Mouse (Mus musculus) heart, adult 18-20 months (tissue): ENCODE measurements around the gene Gm45213. TPM values are rescaled to one million over a fixed set of nuclear protein-coding genes. Genes with fewer than 3 reads are reported as not detected.

ENCODE experiments used
- DNase-seq, 2 experiments: peaks; one replicate each; pipeline ENCODE4 v3.0.0; 2021 to 2022; ENCODE audit warnings: mixed read lengths in 1 of 2
- long read RNA-seq, 2 experiments: library from polyadenylated mRNA; stranded (forward); transcript quantifications; one replicate each; pipeline ENCODE4 v2.0.0; 2021
- total RNA-seq, 2 experiments: library from RNA; stranded (reverse); gene quantifications; 2 replicates each; pipeline ENCODE4 v1.2.3; 2021

The Gm45213 gene
- total RNA-seq = not detected
- long read RNA-seq, experiment 1 = 0 reads
- long read RNA-seq, experiment 2, partial matches to known transcripts = 0 of 2 reads
- long read RNA-seq, experiment 2, other reads (novel, unspliced or antisense) = 2 of 2 reads

DNA sequence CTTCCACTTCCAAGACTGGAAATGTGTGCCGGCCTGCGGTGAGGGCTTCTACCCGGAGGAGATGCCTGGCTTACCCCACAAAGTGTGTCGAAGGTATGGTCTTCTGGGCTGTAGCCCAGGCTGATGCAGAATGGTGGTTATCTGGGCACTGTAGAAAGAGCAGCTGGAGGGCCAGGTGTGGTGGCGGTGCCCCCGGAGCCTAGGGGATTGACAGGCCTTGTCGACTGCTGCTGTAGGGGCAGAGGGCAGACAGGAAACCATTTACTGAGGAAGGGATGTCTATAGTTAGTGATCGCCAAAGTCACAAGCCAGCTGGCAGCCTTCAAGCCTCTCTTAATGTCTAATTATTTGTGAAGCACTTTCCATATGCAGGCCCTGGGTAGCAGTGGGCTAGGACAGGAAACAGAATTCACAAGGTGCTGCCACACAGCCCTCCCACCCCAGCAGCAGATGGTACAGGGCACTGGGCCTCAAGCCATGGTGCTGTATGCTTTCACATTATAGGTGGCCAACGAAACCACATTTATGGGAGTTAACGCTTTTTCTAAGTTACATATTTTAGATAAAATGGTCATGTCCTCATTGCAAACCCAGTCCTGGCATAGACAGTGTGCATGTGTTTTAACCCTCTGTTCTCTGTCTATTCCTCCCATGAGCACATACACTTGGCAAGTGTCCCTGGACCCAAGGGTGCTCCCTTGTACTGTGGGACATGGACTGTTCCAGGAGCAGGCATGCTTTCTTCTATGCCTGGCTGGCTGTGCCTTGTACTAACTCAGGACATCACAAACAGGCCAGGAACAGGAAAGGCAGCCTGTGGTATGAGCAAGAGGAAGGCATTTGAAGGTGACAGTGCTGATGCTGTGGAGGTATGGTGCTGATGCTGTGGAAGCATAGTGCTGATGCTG, at the start of gene Gm45213:
Gm45213 (plus strand) TSS at position 51 of the 908 bp plus-strand sequence.
- no peak for DNase-seq

DNA sequence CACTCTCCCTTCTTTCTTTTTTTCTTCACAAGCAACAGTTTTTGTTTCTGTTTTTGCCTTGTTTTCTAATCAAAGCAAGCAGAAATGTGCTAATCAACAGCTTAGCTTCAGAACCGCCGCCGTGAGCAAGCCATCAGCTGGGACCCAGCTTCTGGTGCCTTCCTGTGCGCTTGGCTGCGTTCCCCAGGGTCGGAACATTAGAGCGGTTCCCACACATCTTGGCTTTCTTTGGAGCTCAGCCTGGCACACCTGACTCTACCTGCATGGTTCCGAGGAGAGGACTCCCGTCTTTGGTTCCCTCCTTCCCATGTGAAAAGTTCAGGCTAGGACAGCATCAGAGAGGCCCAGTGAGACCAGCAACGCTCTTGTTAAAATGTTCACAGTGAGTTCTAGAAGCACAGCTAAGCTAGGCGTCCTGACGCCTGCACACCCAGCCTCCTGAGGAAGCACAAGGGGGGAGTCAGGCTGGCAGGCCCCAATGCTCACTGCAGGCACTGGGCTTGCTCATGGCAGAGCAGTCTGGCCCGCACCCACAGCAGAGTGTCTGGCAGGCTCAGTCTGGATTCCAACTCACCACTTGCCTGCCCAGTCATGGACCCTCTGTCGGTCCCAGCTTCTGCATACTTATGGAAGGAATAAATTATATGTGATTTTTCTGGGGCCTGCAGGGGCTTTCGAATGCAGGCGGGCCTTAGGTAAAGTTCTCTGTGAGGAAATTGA, 42.2 kb upstream of the Gm45213 start:
- DNase-seq = no peak

DNA sequence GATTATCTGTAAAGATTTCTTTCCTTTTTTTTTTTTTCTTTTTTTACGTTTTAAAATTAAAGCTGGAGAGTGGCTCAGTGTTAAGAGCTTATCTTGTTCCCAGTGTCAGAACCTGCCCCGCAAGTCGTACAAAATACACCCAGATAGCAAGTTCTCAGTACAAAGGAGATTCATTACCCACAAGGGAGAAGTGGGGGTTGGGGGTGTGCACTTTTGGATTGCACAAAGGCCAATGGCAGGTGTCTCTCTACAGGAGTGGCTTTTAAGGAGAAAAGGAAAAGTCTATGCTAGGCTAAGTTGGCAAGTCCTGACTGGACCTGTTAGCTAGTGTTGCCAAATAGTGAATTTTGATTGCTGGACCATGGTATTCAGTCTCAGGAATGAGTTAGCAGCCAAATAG, 41.6 kb upstream of the Gm45213 start:
- no peak for DNase-seq

DNA sequence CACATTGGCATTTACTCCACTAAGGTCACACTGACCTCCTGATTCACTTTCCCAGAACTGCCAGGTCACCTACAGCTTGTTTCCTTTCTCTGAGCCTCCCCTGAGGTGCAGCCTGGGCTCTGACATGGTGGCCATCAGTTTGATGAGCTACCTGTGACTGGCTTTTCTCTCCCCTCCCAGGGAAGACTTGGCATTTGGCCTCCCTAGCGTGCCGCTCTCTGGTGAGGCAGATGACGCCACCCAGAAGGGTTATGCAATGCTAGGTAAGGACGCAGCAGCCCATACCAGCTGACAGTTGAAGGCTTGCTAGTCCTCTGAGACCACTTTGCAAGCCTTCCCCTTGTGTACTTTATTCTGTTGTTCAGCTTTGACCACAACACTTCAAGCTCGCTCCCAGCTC, 40.0 kb upstream of the Gm45213 start:
- no peak for DNase-seq

DNA sequence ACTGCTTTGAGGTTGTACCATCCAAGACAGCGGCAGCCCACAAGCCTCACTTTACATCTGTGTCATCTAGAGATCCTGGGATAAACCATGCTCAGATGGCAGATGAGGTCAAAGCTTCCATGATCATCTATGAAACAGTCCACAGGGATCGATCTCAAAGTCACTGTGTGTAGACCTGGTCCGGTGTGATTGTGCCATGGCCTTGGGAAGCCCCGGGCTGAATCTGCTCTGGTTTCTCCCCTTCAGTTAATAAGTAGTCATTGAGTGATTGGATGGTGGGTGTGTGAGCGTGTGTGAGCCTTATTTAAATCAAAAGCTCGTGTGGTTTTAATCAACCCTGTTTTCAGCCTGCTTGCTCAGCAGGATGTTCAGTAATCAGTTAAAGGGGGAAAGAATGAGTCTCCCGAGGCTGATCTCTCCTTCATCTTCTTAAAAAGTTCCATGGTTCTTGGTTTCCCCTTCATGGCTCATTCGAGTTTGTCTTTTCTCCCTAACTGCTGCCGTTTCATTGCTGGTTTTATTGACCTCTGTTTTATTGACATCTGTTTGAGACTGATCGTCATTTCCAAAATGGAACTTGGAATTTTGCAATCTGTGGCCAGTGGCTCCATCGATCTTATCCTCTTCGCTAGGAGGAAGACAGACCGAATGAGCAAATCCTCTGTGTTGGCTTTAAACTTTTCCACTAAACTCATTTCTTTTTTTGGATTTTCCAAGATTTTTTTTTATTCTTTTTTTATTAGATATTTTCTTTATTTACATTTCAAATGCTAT, 39.4 kb upstream of the Gm45213 start:
- DNase-seq = no peak

DNA sequence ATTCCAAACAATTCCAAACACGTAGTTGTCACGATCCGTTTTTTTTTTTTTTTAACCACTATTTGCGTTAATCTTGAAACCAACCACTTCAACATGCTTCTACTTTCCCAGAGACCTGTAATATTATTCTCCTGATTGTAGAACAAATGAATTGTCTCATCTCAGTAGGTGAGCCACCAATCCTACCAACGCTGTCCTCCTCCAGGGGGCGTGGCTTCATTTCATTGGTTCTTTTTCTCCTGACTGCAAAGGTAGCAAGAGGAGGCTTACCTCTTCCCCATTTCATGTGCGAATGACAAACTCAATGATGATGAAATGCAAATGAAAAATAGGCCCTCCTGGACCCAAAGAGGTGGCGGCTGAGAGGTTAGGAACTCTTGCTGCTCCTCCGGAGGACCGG, 38.3 kb upstream of the Gm45213 start:
- no peak for DNase-seq

DNA sequence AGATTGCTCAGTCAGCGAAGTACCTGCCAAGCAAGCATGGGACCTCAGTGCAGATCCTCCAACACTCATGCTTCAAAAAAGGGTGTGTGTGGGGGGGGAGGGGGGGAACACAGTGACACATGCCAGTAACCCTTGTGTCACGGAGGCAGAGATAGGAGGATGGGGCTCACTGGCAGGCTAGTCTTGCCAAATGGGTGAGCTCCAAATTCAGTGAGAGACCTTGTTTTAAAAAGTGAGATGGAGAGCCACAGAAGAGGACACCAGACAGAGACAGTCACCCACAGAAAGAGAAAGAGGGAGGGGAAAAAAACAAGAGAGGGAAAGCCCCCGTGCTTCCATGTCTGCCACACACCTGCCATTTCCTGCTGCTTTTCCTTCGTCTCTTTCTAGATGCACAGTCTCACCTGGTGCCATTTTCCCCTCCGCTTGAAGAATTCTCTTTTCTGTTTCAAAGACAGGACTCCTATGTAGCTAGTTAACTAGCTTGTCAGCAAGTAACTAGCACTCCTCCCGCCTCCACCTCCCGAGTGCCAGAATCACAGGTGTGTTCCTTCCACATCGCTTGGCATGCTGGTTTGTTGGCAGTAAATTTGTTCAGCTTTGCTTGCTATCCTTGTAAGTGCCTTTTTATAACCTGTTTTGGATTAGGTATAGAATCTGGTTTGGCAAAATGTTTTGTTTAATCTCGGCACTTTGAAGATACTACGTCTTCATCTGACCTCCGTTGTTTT, 35.1 kb upstream of the Gm45213 start:
- DNase-seq = no peak

DNA sequence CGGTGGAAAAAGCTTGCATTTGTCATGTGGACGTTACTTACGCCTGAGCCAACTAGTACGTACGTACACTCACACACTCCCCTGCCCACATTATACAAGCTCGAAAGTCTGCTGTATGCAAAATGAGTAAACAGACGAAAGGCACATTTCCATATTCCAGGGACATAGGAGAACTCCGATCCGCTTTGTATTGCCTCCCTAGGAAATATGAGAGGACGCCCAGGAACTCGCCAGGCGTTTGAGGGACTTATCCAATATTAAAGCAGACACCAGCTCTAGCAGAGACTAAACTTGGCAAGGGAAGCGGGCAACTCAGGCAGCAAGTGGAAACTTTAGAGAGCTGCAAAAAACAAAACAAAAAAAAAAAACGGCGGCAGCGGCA, 34.5 kb upstream of the Gm45213 start:
- no peak for DNase-seq

DNA sequence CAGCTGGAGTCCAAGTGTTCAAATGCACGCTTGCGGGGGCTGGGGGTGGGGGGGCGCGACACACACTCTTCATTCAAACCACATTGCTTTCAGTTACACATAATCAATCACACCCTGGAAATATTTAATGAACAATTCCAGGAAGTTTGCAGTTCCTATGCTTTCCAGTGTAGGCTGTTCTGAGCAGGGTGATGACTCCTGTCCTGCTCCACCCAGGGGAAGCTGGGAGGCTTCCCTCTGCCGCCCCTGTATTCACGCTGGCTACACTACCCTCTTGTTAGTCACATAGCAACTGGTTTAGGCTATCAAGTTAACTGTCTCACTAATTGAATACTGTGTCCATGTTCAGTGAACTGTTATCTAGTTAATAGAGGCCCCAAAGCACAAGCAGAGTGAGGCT, 32.9 kb upstream of the Gm45213 start:
- DNase-seq = no peak

DNA sequence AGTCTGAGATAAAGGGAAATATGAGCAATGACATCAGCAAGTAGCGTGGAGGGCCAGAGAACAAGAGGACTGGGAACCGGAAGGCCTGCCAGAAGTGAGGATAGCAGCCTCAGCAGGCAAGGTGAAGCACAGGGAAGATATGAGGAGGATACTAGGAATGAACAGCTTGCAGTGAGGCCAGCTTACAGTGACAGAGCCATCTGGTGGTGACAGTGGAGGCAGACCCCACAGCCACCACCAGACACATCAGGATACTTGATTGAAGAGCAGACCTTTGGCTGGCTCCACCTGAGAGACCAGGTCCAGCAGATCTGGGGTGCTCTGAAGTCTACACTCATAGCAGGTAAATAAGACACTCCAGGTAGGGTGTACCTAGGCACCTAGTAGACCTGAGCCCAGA, 15.7 kb upstream of the Gm45213 start:
- DNase-seq = no peak

DNA sequence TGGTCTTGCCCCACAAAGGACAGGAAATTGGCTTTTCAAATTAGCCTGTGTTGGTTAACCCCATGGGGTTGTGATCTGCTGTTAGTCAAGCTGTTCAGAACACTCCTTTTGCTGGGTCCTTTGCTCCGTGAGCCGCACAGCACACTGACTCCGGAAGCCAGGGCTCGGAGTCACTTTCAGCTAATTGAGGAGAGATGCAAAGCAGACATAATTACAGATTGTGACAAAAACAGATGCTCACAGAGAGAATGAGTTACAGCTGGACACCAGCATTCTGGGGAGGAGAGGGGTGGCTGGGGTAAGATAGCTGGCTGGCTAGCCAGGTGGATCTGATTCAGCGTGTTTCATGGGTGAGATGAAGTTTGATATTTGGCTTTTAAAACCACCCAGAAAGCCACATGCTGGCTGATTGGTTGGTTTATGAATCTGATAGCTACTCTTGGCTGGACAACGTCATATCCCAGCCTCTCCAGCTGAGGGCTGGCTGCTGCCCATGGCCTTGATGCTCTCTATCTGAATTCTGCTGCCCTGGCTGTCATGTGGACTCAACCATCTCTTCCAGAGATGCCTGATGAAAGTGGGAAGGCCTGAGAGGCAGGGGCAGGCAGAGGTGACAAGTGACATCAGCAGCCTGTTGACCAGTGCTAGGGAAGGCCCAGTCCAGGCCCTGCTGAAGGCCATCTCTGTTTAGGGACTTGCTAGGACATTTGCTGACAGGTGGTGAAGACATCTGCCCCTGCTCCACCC, 14.5 kb upstream of the Gm45213 start:
- DNase-seq = no peak

DNA sequence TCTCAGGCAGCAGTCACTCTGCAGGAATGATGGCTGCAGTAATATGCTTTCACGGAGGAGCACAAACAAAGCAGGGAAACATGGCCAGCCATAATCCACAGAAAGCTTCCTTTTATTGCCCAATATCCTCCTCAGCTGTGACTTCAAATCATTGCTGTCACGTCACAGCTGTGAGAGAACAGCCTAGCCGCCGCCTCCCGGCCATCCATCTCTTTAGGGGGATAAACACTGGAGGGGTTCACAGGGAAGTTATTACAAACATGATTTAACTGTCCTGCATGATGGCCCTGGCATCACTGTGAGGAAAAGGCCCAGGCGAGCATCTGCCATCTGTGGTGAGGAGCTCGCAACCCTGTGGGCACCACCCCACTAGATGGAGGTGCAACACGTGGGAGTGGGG, 6.6 kb upstream of the Gm45213 start:
- no peak for DNase-seq

DNA sequence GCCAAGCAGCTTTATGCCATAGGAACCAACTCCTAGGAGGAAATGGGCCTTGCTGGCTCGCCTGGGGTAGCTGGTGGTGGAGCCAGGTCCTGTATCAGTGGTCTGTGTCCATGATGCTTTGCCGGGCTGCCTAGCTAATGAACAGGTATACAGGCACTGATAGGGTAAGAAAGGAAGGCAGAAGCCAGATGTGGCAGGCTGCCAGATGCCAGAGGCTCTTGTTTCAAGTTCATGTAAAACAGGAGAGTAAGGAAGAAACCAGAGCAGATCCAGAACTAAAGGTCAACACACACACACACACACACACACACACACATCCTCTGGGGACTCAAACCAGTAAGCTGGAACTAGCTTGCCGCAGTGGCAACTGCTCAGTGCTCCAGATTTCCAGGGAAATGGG, 5.1 kb upstream of the Gm45213 start:
- DNase-seq = peak in 1 of 2 experiments; percentile 14

DNA sequence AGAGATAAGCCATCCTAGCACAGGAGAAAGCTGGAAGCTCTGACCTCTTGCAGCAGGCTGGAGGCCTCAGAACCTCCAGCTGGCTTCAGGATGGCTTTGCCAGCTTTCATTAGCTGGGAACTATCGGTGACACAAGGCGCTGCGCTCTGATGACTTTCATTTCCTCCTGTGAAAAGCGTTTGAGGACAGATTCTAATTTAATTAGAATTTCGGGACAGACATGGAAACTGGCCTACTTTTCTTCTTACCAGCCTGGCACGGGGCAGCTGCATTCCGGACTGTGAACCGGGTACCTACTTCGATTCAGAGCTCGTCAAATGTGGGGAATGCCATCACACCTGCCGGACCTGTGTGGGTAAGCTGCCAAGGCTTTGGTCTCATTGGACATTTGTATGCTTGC, 4.7 kb upstream of the Gm45213 start:
- DNase-seq = no peak

DNA sequence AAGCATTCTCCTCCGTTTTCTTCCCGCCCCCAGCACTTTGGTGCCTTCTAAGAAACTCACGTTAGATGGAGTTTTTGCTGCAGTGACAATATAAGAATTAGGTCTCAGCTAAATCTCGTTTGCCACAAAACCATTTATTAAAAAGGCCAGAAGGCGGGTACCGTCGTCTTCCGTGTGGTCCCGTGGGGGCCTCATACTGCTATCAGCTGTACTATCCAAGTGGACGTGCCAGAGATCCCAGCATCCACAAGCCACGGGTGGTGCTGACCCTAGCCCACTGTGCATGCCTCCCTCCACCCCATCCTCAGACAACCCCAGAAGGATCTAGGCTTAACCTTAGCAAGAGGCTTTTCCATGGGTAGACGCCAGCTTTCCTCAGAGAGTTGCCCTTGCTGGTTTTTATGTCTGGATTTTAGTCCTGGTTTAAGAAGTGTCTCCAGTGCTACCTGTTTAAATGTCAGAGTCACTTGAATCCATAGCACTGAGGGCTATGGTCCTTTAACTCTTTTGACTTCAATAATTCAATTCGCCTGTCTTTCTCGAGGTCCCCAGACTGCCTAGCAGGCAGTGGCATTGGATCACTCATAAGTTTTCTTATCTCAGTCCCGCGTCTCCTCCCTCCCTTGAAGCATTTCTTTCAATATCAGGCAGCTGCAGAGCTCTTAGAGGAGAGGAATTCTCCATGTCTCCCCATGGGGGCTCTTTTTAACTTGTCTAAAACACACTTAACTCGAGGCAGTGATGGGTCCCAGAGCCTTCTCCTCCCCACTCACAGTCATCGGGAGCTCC, 3.2 kb upstream of the Gm45213 start:
- DNase-seq = no peak

DNA sequence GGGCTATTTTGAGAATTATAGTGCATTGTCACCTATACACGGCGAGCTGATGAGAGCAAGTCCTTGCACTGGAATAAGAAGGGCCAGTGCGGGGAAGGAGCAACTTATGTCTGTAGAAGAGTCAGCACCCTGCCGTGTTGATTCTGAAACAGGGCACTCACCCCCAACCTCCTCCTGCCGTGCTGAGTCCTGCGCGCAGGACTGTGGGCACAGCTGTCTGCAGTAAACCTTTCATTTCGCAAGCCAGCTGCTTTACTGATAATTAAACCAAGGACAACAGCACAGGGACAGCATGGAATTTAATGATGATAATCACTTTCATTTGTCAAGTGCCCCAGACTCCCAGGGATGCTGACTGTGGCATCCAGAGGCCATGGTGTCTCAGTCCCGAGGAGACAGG, 1.2 kb downstream of the Gm45213 start:
- DNase-seq = no peak

DNA sequence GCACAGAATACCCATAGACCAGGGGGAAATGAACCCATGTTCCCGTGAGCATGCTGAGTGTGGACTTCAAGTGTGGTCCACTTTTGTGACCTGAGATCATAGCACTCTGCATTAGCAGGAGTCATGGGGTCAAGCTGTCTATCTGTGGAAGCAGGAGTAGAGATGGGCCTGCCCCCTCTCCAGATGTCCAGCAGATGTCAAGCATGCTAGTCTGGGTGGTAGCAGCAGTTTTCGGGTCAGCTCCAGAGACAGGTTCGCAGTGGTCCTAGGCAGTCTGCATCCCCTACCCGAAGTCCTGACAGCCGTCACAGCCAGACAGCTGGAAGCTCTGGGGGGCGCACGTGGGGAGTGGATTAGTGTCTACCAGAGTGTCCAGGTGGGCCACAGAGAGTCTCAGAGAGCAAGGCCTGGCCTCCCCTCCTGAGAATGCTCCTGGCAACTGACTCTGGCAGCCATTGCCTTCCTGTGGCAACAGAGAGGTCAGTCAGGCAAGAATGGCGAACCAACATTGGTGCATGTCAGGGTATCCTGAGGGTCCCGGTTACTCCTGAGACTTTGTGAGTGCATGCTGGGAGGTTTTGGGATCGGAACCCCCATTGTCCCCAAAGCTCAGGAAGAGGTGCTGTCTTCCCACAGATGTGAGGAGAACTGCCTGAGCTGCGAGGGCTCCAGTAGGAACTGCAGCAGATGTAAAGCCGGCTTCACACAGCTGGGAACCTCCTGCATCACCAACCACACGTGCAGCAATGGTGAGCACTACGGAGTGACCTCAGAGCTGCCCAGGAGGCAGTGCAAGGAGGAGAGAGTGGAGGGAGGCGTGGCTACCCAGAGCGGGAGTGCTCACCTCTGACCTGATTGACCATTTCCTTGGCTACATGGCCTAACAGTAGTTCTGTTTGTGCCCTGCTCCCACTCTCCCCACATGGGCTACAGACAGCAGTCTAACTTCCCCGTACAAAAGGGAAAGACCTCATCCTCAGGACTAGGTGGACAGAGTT, 3.8 kb downstream of the Gm45213 start:
- no peak for DNase-seq

DNA sequence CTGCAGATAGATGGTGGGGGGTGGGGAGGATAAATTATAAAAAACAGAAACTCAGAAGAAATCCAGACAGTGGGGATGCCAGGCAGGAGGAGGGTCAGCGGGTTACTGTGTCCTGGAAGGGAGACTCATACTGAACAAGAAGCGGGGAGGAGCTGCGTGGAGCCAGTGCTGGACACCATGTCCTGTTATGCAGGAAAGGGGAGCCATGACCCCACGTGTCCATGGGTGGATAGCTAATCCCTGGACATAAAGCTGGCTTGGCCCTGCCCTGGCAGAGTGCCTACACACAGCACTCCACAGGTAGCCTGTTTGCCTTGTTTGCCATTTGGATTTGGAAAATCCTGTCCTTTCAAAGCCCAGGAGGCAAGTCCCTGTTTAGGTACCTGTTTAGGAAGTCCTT, 4.6 kb downstream of the Gm45213 start:
- no peak for DNase-seq
